20 mouse cellular contexts compared by ENCODE assay signal in the genomic region with DNA sequence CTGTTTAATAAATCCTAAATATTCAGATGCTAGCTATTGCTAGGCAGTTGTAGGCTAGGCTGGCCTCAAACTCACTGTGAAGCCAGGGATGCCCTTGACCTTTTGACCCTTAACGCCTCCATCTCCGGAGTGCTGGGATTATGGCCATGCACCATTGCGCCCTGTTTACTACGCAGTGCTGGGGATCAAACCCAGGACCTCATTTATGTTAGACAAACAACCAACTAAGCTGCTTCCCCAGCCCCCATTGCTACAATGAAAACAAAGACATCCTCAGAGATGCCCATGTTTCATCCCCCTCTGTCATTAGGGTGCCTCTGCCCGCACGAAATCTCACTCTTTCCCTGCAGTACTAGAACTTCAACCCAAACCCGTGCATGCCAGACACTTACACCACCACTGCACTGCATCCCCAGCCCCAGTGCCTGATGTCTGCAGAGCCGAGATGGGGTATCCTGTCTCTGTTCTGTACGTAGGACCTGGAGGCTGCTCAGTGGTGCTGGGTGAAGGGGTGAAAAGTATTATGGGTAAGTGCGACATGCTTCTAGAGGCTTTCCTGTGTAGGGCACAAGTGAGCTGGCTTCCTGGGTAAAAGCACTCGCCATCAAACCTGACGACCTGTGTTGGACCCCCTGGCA. TPM values are rescaled to one million over a fixed set of nuclear protein-coding genes. Genes with fewer than 3 reads are reported as not detected.
DNase-seq lines count a peak whose midpoint lies in the region; ATAC-seq and TF ChIP-seq lines count a peak whose summit lies in the region.
"Had no signal": no experiment of that assay in that cellular context is flagged by ENCODE, and none has a peak within 500 bp of the region (broad histone marks: within the 10 kb centered on the region; RNA-seq: fewer than 3 reads in every experiment).

No protein-coding gene starts in this region.

- 80% methylated on average over 12 of the region's 12 CpGs for WGBS in hindbrain, embryonic 12.5 days
- WGBS in hindbrain, embryonic 16.5 days = 79% methylated on average over 12 of the region's 12 CpGs
- 74% methylated on average over 12 of the region's 12 CpGs for WGBS in lung, embryonic 16.5 days
- 88% methylated on average over 12 of the region's 12 CpGs for WGBS in lung, adult 2 months
- 77% methylated on average over 12 of the region's 12 CpGs for WGBS in hindbrain, embryonic 15.5 days
- 79% methylated on average over 12 of the region's 12 CpGs for WGBS in hindbrain, postnatal 0 days

- TF ChIP-seq POLR2A in lung, adult 2 months (IDR thresholded peaks at IDR 0.05; ENCODE audit: borderline replicate concordance, extremely low read depth, low read depth, low read length) = no peak

- no peak overlapping the region for H3K4me2 ChIP-seq in hindbrain, embryonic 12.5 days (replicated peaks)
- H3K4me2 ChIP-seq in hindbrain, embryonic 16.5 days (ENCODE audit: low read length) = no peak overlapping the region
- H3K4me2 ChIP-seq in lung, embryonic 16.5 days (ENCODE audit: low read depth, low read length) = no peak overlapping the region
- H3K4me2 ChIP-seq in hindbrain, embryonic 15.5 days = no peak overlapping the region
- H3K4me2 ChIP-seq in hindbrain, postnatal 0 days (ENCODE audit: low read depth, low read length) = no peak overlapping the region
- H3K4me2 ChIP-seq: embryonic facial prominence, embryonic 12.5 days; lung, embryonic 15.5 days; stomach, embryonic 15.5 days had no signal

- TF ChIP-seq CTCF in lung, adult 2 months (IDR thresholded peaks at IDR 0.05; ENCODE audit: insufficient read depth, low read length) = no peak
- no peak for TF ChIP-seq CTCF in hindbrain, postnatal 0 days (IDR thresholded peaks at IDR 0.05; ENCODE audit: low read depth)

- no peaks in the 10 kb centered on the region for H3K9me3 ChIP-seq in hindbrain, embryonic 12.5 days (replicated peaks)
- H3K9me3 ChIP-seq in hindbrain, embryonic 16.5 days (ENCODE audit: control insufficient read depth, low read length) = no peaks in the 10 kb centered on the region
- no peaks in the 10 kb centered on the region for H3K9me3 ChIP-seq in lung, embryonic 16.5 days (ENCODE audit: control insufficient read depth, low read length)
- H3K9me3 ChIP-seq in hindbrain, embryonic 15.5 days = no peaks in the 10 kb centered on the region
- no peaks in the 10 kb centered on the region for H3K9me3 ChIP-seq in hindbrain, postnatal 0 days (ENCODE audit: low read length)
- H3K9me3 ChIP-seq: embryonic facial prominence, embryonic 12.5 days; lung, embryonic 15.5 days; stomach, embryonic 15.5 days had no signal

- peaks cover 4% of the 10 kb centered on the region; the same call in 1 of the 2 replicates for H3K27me3 ChIP-seq in hindbrain, embryonic 12.5 days
- no peaks in the 10 kb centered on the region for H3K27me3 ChIP-seq in hindbrain, embryonic 16.5 days (replicated peaks; ENCODE audit: control insufficient read depth, insufficient read depth, low read length)
- H3K27me3 ChIP-seq in lung, embryonic 16.5 days (ENCODE audit: control insufficient read depth, insufficient read depth, low read depth, low read length) = no peaks in the 10 kb centered on the region
- no peaks in the 10 kb centered on the region for H3K27me3 ChIP-seq in hindbrain, embryonic 15.5 days
- H3K27me3 ChIP-seq in hindbrain, postnatal 0 days (ENCODE audit: insufficient read depth, low read length) = no peaks in the 10 kb centered on the region
- H3K27me3 ChIP-seq: lung, embryonic 15.5 days; stomach, embryonic 15.5 days had no signal

- H3K27ac ChIP-seq in hindbrain, embryonic 12.5 days = no peak overlapping the region
- H3K27ac ChIP-seq in hindbrain, embryonic 16.5 days (ENCODE audit: low read depth, low read length) = no peak overlapping the region
- no peak overlapping the region for H3K27ac ChIP-seq in lung, embryonic 16.5 days (ENCODE audit: low read length)
- H3K27ac ChIP-seq in hindbrain, embryonic 15.5 days (replicated peaks) = no peak overlapping the region
- H3K27ac ChIP-seq in hindbrain, postnatal 0 days = no peak overlapping the region
- H3K27ac ChIP-seq: embryonic facial prominence, embryonic 12.5 days; lung, embryonic 15.5 days; stomach, embryonic 15.5 days had no signal

- no peak overlapping the region for H3K4me3 ChIP-seq in hindbrain, embryonic 12.5 days
- H3K4me3 ChIP-seq in hindbrain, embryonic 16.5 days (ENCODE audit: low read length) = no peak overlapping the region
- no peak overlapping the region for H3K4me3 ChIP-seq in lung, embryonic 16.5 days (ENCODE audit: low read length)
- H3K4me3 ChIP-seq in lung, adult 2 months (replicated peaks; ENCODE audit: extremely low read depth, low read depth, low read length) = no peak overlapping the region
- no peak overlapping the region for H3K4me3 ChIP-seq in hindbrain, embryonic 15.5 days
- H3K4me3 ChIP-seq in hindbrain, postnatal 0 days (ENCODE audit: low read length) = no peak overlapping the region
- H3K4me3 ChIP-seq: embryonic facial prominence, embryonic 12.5 days; lung, embryonic 15.5 days; stomach, embryonic 15.5 days had no signal

- H3K9ac ChIP-seq in hindbrain, embryonic 12.5 days = no peak overlapping the region
- H3K9ac ChIP-seq in hindbrain, embryonic 16.5 days (ENCODE audit: low read depth, low read length) = no peak overlapping the region
- H3K9ac ChIP-seq in lung, embryonic 16.5 days (ENCODE audit: low read length) = no peak overlapping the region
- no peak overlapping the region for H3K9ac ChIP-seq in hindbrain, embryonic 15.5 days
- H3K9ac ChIP-seq in hindbrain, postnatal 0 days (replicated peaks; ENCODE audit: low read length) = no peak overlapping the region
- H3K9ac ChIP-seq: embryonic facial prominence, embryonic 12.5 days; lung, embryonic 15.5 days; stomach, embryonic 15.5 days had no signal

- no peak for DNase-seq in lung, adult 2 months
- no peak for DNase-seq in hindbrain, postnatal 0 days (ENCODE audit: low spot score)
- no peak for DNase-seq in embryo, embryonic 10 days (ENCODE audit: low spot score)

- ATAC-seq in hindbrain, embryonic 12.5 days (ENCODE audit: low FRiP score) = peak; percentile 53; the same call in 1 of the 2 replicates
- no peak for ATAC-seq in hindbrain, embryonic 16.5 days
- ATAC-seq in lung, embryonic 16.5 days (ENCODE audit: low read depth) = 0 out of 2 replicates have a peak, but pooled peaks have one; percentile 6
- ATAC-seq in hindbrain, embryonic 15.5 days (ENCODE audit: low FRiP score, low read depth) = peak; percentile 37; the same call in 1 of the 2 replicates
- ATAC-seq in hindbrain, postnatal 0 days = 0 out of 2 replicates have a peak, but pooled peaks have one; percentile 2

- H3K36me3 ChIP-seq in hindbrain, embryonic 12.5 days = no peaks in the 10 kb centered on the region
- H3K36me3 ChIP-seq in hindbrain, embryonic 16.5 days (ENCODE audit: control insufficient read depth, insufficient read depth, low read length) = no peaks in the 10 kb centered on the region
- no peaks in the 10 kb centered on the region for H3K36me3 ChIP-seq in lung, embryonic 16.5 days (ENCODE audit: control insufficient read depth, insufficient read depth, low read length)
- H3K36me3 ChIP-seq in hindbrain, embryonic 15.5 days = no peaks in the 10 kb centered on the region
- no peaks in the 10 kb centered on the region for H3K36me3 ChIP-seq in hindbrain, postnatal 0 days (ENCODE audit: insufficient read depth, low read length)
- H3K36me3 ChIP-seq: embryonic facial prominence, embryonic 12.5 days; lung, embryonic 15.5 days; stomach, embryonic 15.5 days had no signal

- H3K4me1 ChIP-seq in hindbrain, embryonic 12.5 days = no peaks in the 10 kb centered on the region
- H3K4me1 ChIP-seq in hindbrain, embryonic 16.5 days (ENCODE audit: control insufficient read depth, insufficient read depth, low read depth, low read length) = no peaks in the 10 kb centered on the region; the same call in 1 of the 2 replicates
- H3K4me1 ChIP-seq in lung, embryonic 16.5 days (replicated peaks; ENCODE audit: control insufficient read depth, insufficient read depth, low read length) = no peaks in the 10 kb centered on the region
- H3K4me1 ChIP-seq in lung, adult 2 months (ENCODE audit: control insufficient read depth, insufficient read depth, low read length) = peaks cover 6% of the 10 kb centered on the region
- H3K4me1 ChIP-seq in hindbrain, embryonic 15.5 days (replicated peaks) = no peaks in the 10 kb centered on the region
- no peaks in the 10 kb centered on the region for H3K4me1 ChIP-seq in hindbrain, postnatal 0 days (ENCODE audit: insufficient read depth, low read length)
- H3K4me1 ChIP-seq: embryonic facial prominence, embryonic 12.5 days; stomach, embryonic 15.5 days had no signal

RNA-seq across cellular contexts. Expression of gene Atoh8, which starts 26.4 kb away (rescaled TPM):
- 12.4 and 13.7 TPM in 2 replicates for polyA plus RNA-seq in hindbrain, embryonic 12.5 days (2016; fragmentation: Nextera tagmentation; extraction: Ambion mirVana)
- 3.9 and 4.7 TPM in 2 replicates for polyA plus RNA-seq in hindbrain, embryonic 16.5 days (2015; fragmentation: Nextera tagmentation; extraction: Ambion mirVana)
- 32.2 and 35.3 TPM in 2 replicates for polyA plus RNA-seq in lung, embryonic 16.5 days (2015; fragmentation: Nextera tagmentation; extraction: Ambion mirVana)
- polyA plus RNA-seq in lung, adult 2 months (2012; rRNA removed) = 26.4 and 26.7 TPM in 2 replicates
- polyA plus RNA-seq in hindbrain, embryonic 15.5 days (2015; fragmentation: Nextera tagmentation; extraction: Ambion mirVana) = 3.7 and 4.2 TPM in 2 replicates
- total RNA-seq in hindbrain, postnatal 0 days (2014; rRNA removed) = 6.5 and 8.1 TPM in 2 replicates
- polyA plus RNA-seq in hindbrain, postnatal 0 days (2015; fragmentation: Nextera tagmentation; extraction: Ambion mirVana) = 3.8 and 5.2 TPM in 2 replicates
- total RNA-seq: hematopoietic stem cell, adult 5-6 weeks; megakaryocyte progenitor cell, adult 5-6 weeks had no signal

RNA-seq across cellular contexts. Expression of gene Sftpb, which starts 42.6 kb away (rescaled TPM):
- polyA plus RNA-seq in hindbrain, embryonic 12.5 days (2016; fragmentation: Nextera tagmentation; extraction: Ambion mirVana) = not detected in 2 replicates
- 0.61 and 0.70 TPM in 2 replicates for polyA plus RNA-seq in hindbrain, embryonic 16.5 days (2015; fragmentation: Nextera tagmentation; extraction: Ambion mirVana)
- polyA plus RNA-seq in lung, embryonic 16.5 days (2015; fragmentation: Nextera tagmentation; extraction: Ambion mirVana) = 275 and 324 TPM in 2 replicates
- 5,575 and 7,301 TPM in 2 replicates for polyA plus RNA-seq in lung, adult 2 months (2012; rRNA removed)
- polyA plus RNA-seq in hindbrain, embryonic 15.5 days (2015; fragmentation: Nextera tagmentation; extraction: Ambion mirVana) = 0.26 and 0.79 TPM in 2 replicates
- 1.4 TPM in 1 of 2 replicates, not detected in the other for total RNA-seq in hindbrain, postnatal 0 days (2014; rRNA removed)
- polyA plus RNA-seq in hindbrain, postnatal 0 days (2015; fragmentation: Nextera tagmentation; extraction: Ambion mirVana) = 0.18 and 0.29 TPM in 2 replicates
- total RNA-seq: adrenal gland, postnatal 4 days; common myeloid progenitor, adult 5-6 weeks; ES-E14; gastrocnemius, adult 18-20 months; hematopoietic stem cell, adult 5-6 weeks; layer of hippocampus, postnatal 14 days; left cerebral cortex, postnatal 10 days; megakaryocyte progenitor cell, adult 5-6 weeks had no signal
- polyA plus RNA-seq: embryonic facial prominence, embryonic 12.5 days; heart, embryonic 14.5 days; kidney, embryonic 14.5 days had no signal

Comparison
In these comparisons a context has a peak if more than half of its experiments do, and no peak if none do; other contexts are left out.
1. RNA of gene Sftpb, which starts 42.6 kb away (polyA plus RNA-seq): 5,575 to 7,301 TPM in lung, adult 2 months and 275 to 324 TPM in lung, embryonic 16.5 days; 0.61 to 0.70 TPM in hindbrain, embryonic 16.5 days, 0.18 to 0.29 TPM in hindbrain, postnatal 0 days, 0.26 to 0.79 TPM in hindbrain, embryonic 15.5 days and not detected in hindbrain, embryonic 12.5 days; every median in the first group is over 100 times any median in the second.